Mouse (Mus musculus) embryonic fibroblast, embryonic 13.5 days (primary cell): ENCODE data around the gene Trem2. TPM values are rescaled to one million over a fixed set of nuclear protein-coding genes. Genes with fewer than 3 reads are reported as not detected.

Experiments
- H3K27ac ChIP-seq: 2 replicates; pipeline ENCODE4 v1.5.1; 2012; ENCODE audit warnings: low read length, control low read depth, inconsistent platforms; ENCODE audit not compliant: insufficient read depth
- H3K4me1 ChIP-seq: 2 replicates; pipeline ENCODE4 v1.6.1; 2011; ENCODE audit warnings: low read length; ENCODE audit not compliant: control insufficient read depth, insufficient read depth
- H3K4me3 ChIP-seq: 2 replicates; pipeline ENCODE4 v1.5.1; 2011; ENCODE audit warnings: mild to moderate bottlenecking, control low read depth, low read length; ENCODE audit not compliant: insufficient read depth
- CTCF ChIP-seq: IDR thresholded peaks from 2 replicates; pipeline ENCODE4 v1.5.1; 2011; ENCODE audit warnings: mild to moderate bottlenecking, control low read depth, low read length, moderate library complexity, borderline replicate concordance; ENCODE audit not compliant: insufficient read depth
- POLR2A ChIP-seq: IDR thresholded peaks from 2 replicates; pipeline ENCODE4 v1.6.1; 2011; ENCODE audit warnings: low read depth, mild to moderate bottlenecking, control low read depth, low read length, moderate library complexity
- polyA plus RNA-seq: library from polyadenylated mRNA; stranded (reverse); fragments of >200 nt; gene quantifications from 2 replicates; pipeline ENCODE4 v1.2.4, GENCODE M21; 2011; ENCODE audit warnings: low read depth; ENCODE audit not compliant: missing spikeins, insufficient read length

Trem2 gene
- polyA plus RNA-seq, 1 experiment = 2.2 TPM

- no peak overlapping the region for H3K4me3 ChIP-seq
- no peak overlapping the region for H3K27ac ChIP-seq
- TF ChIP-seq CTCF (no peak), POLR2A (no peak)
- no peaks in the 10 kb centered on the region for H3K4me1 ChIP-seq
Observed at GRCm38 (mm10) chr17:48363421-48363965, 17.3 kb downstream of the Trem2 start.

- H3K4me3 ChIP-seq = no peak overlapping the region
- TF ChIP-seq CTCF (no peak), POLR2A (no peak)
- H3K27ac ChIP-seq = no peak overlapping the region
- no peaks in the 10 kb centered on the region for H3K4me1 ChIP-seq
Observed at GRCm38 (mm10) chr17:48365511-48366155, 19.4 kb downstream of the Trem2 start.

GRCm38 (mm10) chr17:48366806-48367205, 20.6 kb downstream of the Trem2 start:
- no peak for TF ChIP-seq CTCF
- TF ChIP-seq POLR2A = no peak
- H3K4me3 ChIP-seq = no peak overlapping the region
- H3K4me1 ChIP-seq = no peaks in the 10 kb centered on the region
- no peak overlapping the region for H3K27ac ChIP-seq

GRCm38 (mm10) chr17:48371621-48372020, 25.4 kb downstream of the Trem2 start:
- no peak overlapping the region for H3K27ac ChIP-seq
- no peaks in the 10 kb centered on the region for H3K4me1 ChIP-seq
- H3K4me3 ChIP-seq = no peak overlapping the region
- TF ChIP-seq POLR2A (no peak), CTCF (no peak)

GRCm38 (mm10) chr17:48372987-48373386, 26.8 kb downstream of the Trem2 start:
- H3K27ac ChIP-seq = no peak overlapping the region
- H3K4me3 ChIP-seq = no peak overlapping the region
- no peaks in the 10 kb centered on the region for H3K4me1 ChIP-seq
- TF ChIP-seq CTCF (no peak), POLR2A (no peak)

- Histone ChIP-seq H3K4me3 (no peak overlapping the region), H3K27ac (no peak overlapping the region), H3K4me1 (no peaks in the 10 kb centered on the region)
- TF ChIP-seq POLR2A = no peak
Observed at GRCm38 (mm10) chr17:48376102-48376501, 29.9 kb downstream of the Trem2 start.

GRCm38 (mm10) chr17:48379050-48379449, 32.8 kb downstream of the Trem2 start:
- Histone ChIP-seq H3K4me1 (no peaks in the 10 kb centered on the region), H3K27ac (no peak overlapping the region), H3K4me3 (no peak overlapping the region)
- no peak for TF ChIP-seq CTCF
- no peak for TF ChIP-seq POLR2A

- TF ChIP-seq CTCF = no peak
- no peak for TF ChIP-seq POLR2A
- Histone ChIP-seq H3K4me1 (no peaks in the 10 kb centered on the region), H3K27ac (no peak overlapping the region), H3K4me3 (no peak overlapping the region)
Observed at GRCm38 (mm10) chr17:48385786-48386461, 39.7 kb downstream of the Trem2 start.

- no peak overlapping the region for H3K27ac ChIP-seq
- no peak overlapping the region for H3K4me3 ChIP-seq
- no peak for TF ChIP-seq POLR2A
- no peak for TF ChIP-seq CTCF
- H3K4me1 ChIP-seq = no peaks in the 10 kb centered on the region
Observed at GRCm38 (mm10) chr17:48388666-48389065, 42.5 kb downstream of the Trem2 start.

GRCm38 (mm10) chr17:48389442-48389841, 43.2 kb downstream of the Trem2 start:
- no peak for TF ChIP-seq POLR2A
- no peak for TF ChIP-seq CTCF
- no peaks in the 10 kb centered on the region for H3K4me1 ChIP-seq
- H3K27ac ChIP-seq = no peak overlapping the region

GRCm38 (mm10) chr17:48391446-48391845, 45.2 kb downstream of the Trem2 start:
- Histone ChIP-seq H3K4me1 (no peaks in the 10 kb centered on the region), H3K4me3 (no peak overlapping the region), H3K27ac (no peak overlapping the region)
- TF ChIP-seq POLR2A (no peak), CTCF (no peak)

More at GRCm38 (mm10) chr17:48389442-48389841, 43.2 kb downstream of the Trem2 start:
- no peak overlapping the region for H3K4me3 ChIP-seq
